Mouse (Mus musculus) liver, embryonic 14.5 days (tissue): ENCODE measurements around the gene Gabrr3.

Experiments
- CTCF ChIP-seq: IDR thresholded peaks from 2 replicates; pipeline ENCODE4 v1.5.1; 2016; ENCODE audit warnings: antibody characterized with exemption, low read depth, control low read depth
- EP300 ChIP-seq: IDR thresholded peaks from 2 replicates; pipeline ENCODE4 v1.6.1; 2016; ENCODE audit warnings: antibody characterized with exemption, low read depth

GRCm38 (mm10) chr16:59420867-59421251 is 13.7 kb downstream of the Gabrr3 start:
- TF ChIP-seq CTCF (peak; percentile 67), EP300 (no peak)
